ENCODE assay signal across 27 mouse cellular contexts in genomic region chr3:27201728-27202411, GRCm38 (mm10). TPM values are rescaled to one million over a fixed set of nuclear protein-coding genes. Genes with fewer than 3 reads are reported as not detected.
DNase-seq lines count a peak whose midpoint lies in the region; ATAC-seq and TF ChIP-seq lines count a peak whose summit lies in the region.
"Had no signal": no experiment of that assay in that cellular context is flagged by ENCODE, and none has a peak within 500 bp of the region (broad histone marks: within the 10 kb centered on the region; RNA-seq: fewer than 3 reads in every experiment).

No protein-coding gene starts in this region.

- H3K9me3 ChIP-seq in liver, embryonic 12.5 days (replicated peaks): no peaks in the 10 kb centered on the region
- H3K9me3 ChIP-seq in liver, embryonic 11.5 days (ENCODE audit: control insufficient read depth, low read length): no peaks in the 10 kb centered on the region
- no peaks in the 10 kb centered on the region for H3K9me3 ChIP-seq in liver, embryonic 16.5 days (replicated peaks; ENCODE audit: control insufficient read depth, low read length)
- no peaks in the 10 kb centered on the region for H3K9me3 ChIP-seq in embryonic facial prominence, embryonic 10.5 days
- H3K9me3 ChIP-seq: forebrain, embryonic 13.5 days; heart, embryonic 15.5 days; hindbrain, embryonic 15.5 days; kidney, embryonic 15.5 days; limb, embryonic 13.5 days; lung, embryonic 15.5 days had no signal

- H3K4me2 ChIP-seq in liver, embryonic 12.5 days: no peak overlapping the region
- no peak overlapping the region for H3K4me2 ChIP-seq in liver, embryonic 11.5 days
- no peak overlapping the region for H3K4me2 ChIP-seq in liver, embryonic 16.5 days (ENCODE audit: low read depth, low read length)
- H3K4me2 ChIP-seq: forebrain, embryonic 13.5 days; heart, embryonic 15.5 days; hindbrain, embryonic 15.5 days; kidney, embryonic 15.5 days; limb, embryonic 13.5 days; lung, embryonic 15.5 days had no signal

- no peaks in the 10 kb centered on the region for H3K27me3 ChIP-seq in liver, embryonic 12.5 days (replicated peaks)
- no peaks in the 10 kb centered on the region for H3K27me3 ChIP-seq in liver, embryonic 11.5 days (replicated peaks; ENCODE audit: control insufficient read depth, insufficient read depth, low read length)
- no peaks in the 10 kb centered on the region for H3K27me3 ChIP-seq in liver, embryonic 16.5 days (ENCODE audit: control insufficient read depth, insufficient read depth, low read depth, low read length)
- H3K27me3 ChIP-seq in splenic B cell, adult 2 months (ENCODE audit: control insufficient read depth, insufficient read depth, low read length, poor library complexity, severe bottlenecking): no peaks in the 10 kb centered on the region
- no peaks in the 10 kb centered on the region for H3K27me3 ChIP-seq in embryonic facial prominence, embryonic 10.5 days (replicated peaks; ENCODE audit: low read depth, poor library complexity, severe bottlenecking)
- H3K27me3 ChIP-seq: forebrain, embryonic 13.5 days; heart, embryonic 15.5 days; hindbrain, embryonic 15.5 days; kidney, embryonic 15.5 days; limb, embryonic 13.5 days; lung, embryonic 15.5 days; Patski had no signal

- no peak for TF ChIP-seq CTCF in gastrocnemius, adult 2 months (IDR thresholded peaks at IDR 0.05)

- WGBS in liver, embryonic 12.5 days (ENCODE audit: insufficient replicate concordance): 59% methylated on average over 5 of the region's 5 CpGs
- WGBS in liver, embryonic 11.5 days: 74% methylated on average over 5 of the region's 5 CpGs
- 58% methylated on average over 5 of the region's 5 CpGs for WGBS in liver, embryonic 16.5 days (ENCODE audit: insufficient replicate concordance)
- 82% methylated on average over 5 of the region's 5 CpGs for WGBS in embryonic facial prominence, embryonic 10.5 days

- DNase-seq in gastrocnemius, adult 2 months: no peak
- DNase-seq in gastrocnemius, postnatal 4 days (ENCODE audit: low spot score in 2 of 2): no peak
- DNase-seq in liver, embryonic 11.5 days (ENCODE audit: low spot score): no peak
- DNase-seq in splenic B cell, adult 2 months (ENCODE audit: low read depth, low spot score): peak; percentile 18
- no peak for DNase-seq in embryonic facial prominence, embryonic 10.5 days (ENCODE audit: low spot score)
- no peak for DNase-seq in lung, adult 18-20 months
- DNase-seq: adrenal gland, postnatal 25 days; cerebellum, adult 8-10 months; cerebellum, postnatal 25 days; gastrocnemius, postnatal 25 days; kidney, adult 18-20 months; kidney, postnatal 25 days; lung, postnatal 36 days; midbrain, embryonic 14.5 days; retina, postnatal 1 day; right cerebral cortex, postnatal 25 days; thymus, postnatal 25 days had no signal

- no peak overlapping the region for H3K4me3 ChIP-seq in gastrocnemius, adult 2 months
- H3K4me3 ChIP-seq in liver, embryonic 12.5 days: no peak overlapping the region
- no peak overlapping the region for H3K4me3 ChIP-seq in liver, embryonic 11.5 days (ENCODE audit: low read depth, low read length)
- no peak overlapping the region for H3K4me3 ChIP-seq in liver, embryonic 16.5 days (ENCODE audit: low read depth, low read length)
- no peak overlapping the region for H3K4me3 ChIP-seq in embryonic facial prominence, embryonic 10.5 days
- H3K4me3 ChIP-seq: forebrain, embryonic 13.5 days; heart, embryonic 15.5 days; hindbrain, embryonic 15.5 days; kidney, embryonic 15.5 days; layer of hippocampus, adult 2 months; limb, embryonic 13.5 days; lung, embryonic 15.5 days had no signal

- H3K9ac ChIP-seq in liver, embryonic 12.5 days: no peak overlapping the region
- no peak overlapping the region for H3K9ac ChIP-seq in liver, embryonic 11.5 days (ENCODE audit: low read depth, low read length)
- H3K9ac ChIP-seq in liver, embryonic 16.5 days (ENCODE audit: low read depth, low read length): no peak overlapping the region
- H3K9ac ChIP-seq: forebrain, embryonic 13.5 days; heart, embryonic 15.5 days; hindbrain, embryonic 15.5 days; kidney, embryonic 15.5 days; limb, embryonic 13.5 days; lung, embryonic 15.5 days had no signal

- peak; percentile 46; the same call in 1 of the 2 replicates for ATAC-seq in liver, embryonic 12.5 days
- no peak for ATAC-seq in liver, embryonic 11.5 days (replicated peaks; ENCODE audit: low FRiP score)
- ATAC-seq in liver, embryonic 16.5 days (ENCODE audit: low read depth): peak; percentile 87
- ATAC-seq: forebrain, embryonic 13.5 days; Patski had no signal

- intact Hi-C loops in gastrocnemius, adult 2 months (cut with DNase I): no loop called here

- no peaks in the 10 kb centered on the region for H3K36me3 ChIP-seq in liver, embryonic 12.5 days
- H3K36me3 ChIP-seq in liver, embryonic 11.5 days (ENCODE audit: control insufficient read depth, insufficient read depth, low read length): no peaks in the 10 kb centered on the region
- H3K36me3 ChIP-seq in liver, embryonic 16.5 days (ENCODE audit: control insufficient read depth, insufficient read depth): no peaks in the 10 kb centered on the region
- no peaks in the 10 kb centered on the region for H3K36me3 ChIP-seq in splenic B cell, adult 2 months (ENCODE audit: control insufficient read depth, insufficient read depth, low read length, poor library complexity, severe bottlenecking)
- H3K36me3 ChIP-seq in embryonic facial prominence, embryonic 10.5 days (replicated peaks): no peaks in the 10 kb centered on the region
- H3K36me3 ChIP-seq: heart, embryonic 15.5 days; hindbrain, embryonic 15.5 days; kidney, embryonic 15.5 days; limb, embryonic 13.5 days; lung, embryonic 15.5 days had no signal

- H3K4me1 ChIP-seq in liver, embryonic 12.5 days: peaks cover 18% of the 10 kb centered on the region; the same call in 1 of the 2 replicates
- H3K4me1 ChIP-seq in liver, embryonic 11.5 days (replicated peaks; ENCODE audit: control insufficient read depth, insufficient read depth, low read length): no peaks in the 10 kb centered on the region; the same call in 1 of the 2 replicates
- H3K4me1 ChIP-seq in liver, embryonic 16.5 days (ENCODE audit: control insufficient read depth, low read depth, low read length): peaks cover 5% of the 10 kb centered on the region
- H3K4me1 ChIP-seq in embryonic facial prominence, embryonic 10.5 days: peaks cover 22% of the 10 kb centered on the region
- H3K4me1 ChIP-seq: forebrain, embryonic 13.5 days; hindbrain, embryonic 15.5 days had no signal

- peak overlapping the region; percentile 38; the same call in 1 of the 2 replicates for H3K27ac ChIP-seq in gastrocnemius, adult 2 months
- H3K27ac ChIP-seq in liver, embryonic 12.5 days: no peak overlapping the region
- no peak overlapping the region for H3K27ac ChIP-seq in liver, embryonic 11.5 days (ENCODE audit: low read depth, low read length)
- H3K27ac ChIP-seq in liver, embryonic 16.5 days (ENCODE audit: low read length): no peak overlapping the region
- no peak overlapping the region for H3K27ac ChIP-seq in embryonic facial prominence, embryonic 10.5 days (replicated peaks)
- H3K27ac ChIP-seq: forebrain, embryonic 13.5 days; heart, embryonic 15.5 days; hindbrain, embryonic 15.5 days; kidney, embryonic 15.5 days; layer of hippocampus, adult 2 months; limb, embryonic 13.5 days; lung, embryonic 15.5 days had no signal

RNA-seq across cellular contexts. Expression of gene Nceh1, which starts 19.1 kb away (rescaled TPM):
- 10 to 100 TPM; 16.7 to 31.6 TPM for total RNA-seq in gastrocnemius, adult 2 months (2021)
- 10 to 100 TPM; 10.1 to 11.0 TPM for total RNA-seq in gastrocnemius, postnatal 4 days (2021)
- 2.8 and 3.4 TPM in 2 replicates for polyA plus RNA-seq in liver, embryonic 12.5 days (2016; fragmentation: Nextera tagmentation; extraction: Ambion mirVana)
- polyA plus RNA-seq in liver, embryonic 11.5 days (2014; fragmentation: Nextera tagmentation; extraction: Ambion mirVana): 4.2 and 5.0 TPM in 2 replicates
- polyA plus RNA-seq in liver, embryonic 16.5 days (2015; fragmentation: Nextera tagmentation; extraction: Ambion mirVana): 6.1 and 7.2 TPM in 2 replicates
- 4.2 and 4.6 TPM in 2 replicates for polyA plus RNA-seq in embryonic facial prominence, embryonic 10.5 days (2016; fragmentation: Nextera tagmentation; extraction: Ambion mirVana)

RNA-seq across cellular contexts. Expression of gene Ect2, which starts 48.2 kb away (rescaled TPM):
- under 1 TPM; 0.18 to 0.36 TPM for total RNA-seq in gastrocnemius, adult 2 months (2021)
- 10 to 100 TPM; 15.8 to 18.2 TPM for total RNA-seq in gastrocnemius, postnatal 4 days (2021)
- polyA plus RNA-seq in liver, embryonic 12.5 days (2016; fragmentation: Nextera tagmentation; extraction: Ambion mirVana): 45.4 TPM in 2 replicates
- polyA plus RNA-seq in liver, embryonic 11.5 days (2014; fragmentation: Nextera tagmentation; extraction: Ambion mirVana): 52.3 and 56.5 TPM in 2 replicates
- polyA plus RNA-seq in liver, embryonic 16.5 days (2015; fragmentation: Nextera tagmentation; extraction: Ambion mirVana): 37.1 and 40.7 TPM in 2 replicates
- 82.4 and 85.0 TPM in 2 replicates for polyA plus RNA-seq in embryonic facial prominence, embryonic 10.5 days (2016; fragmentation: Nextera tagmentation; extraction: Ambion mirVana)
